In the genomic region with DNA sequence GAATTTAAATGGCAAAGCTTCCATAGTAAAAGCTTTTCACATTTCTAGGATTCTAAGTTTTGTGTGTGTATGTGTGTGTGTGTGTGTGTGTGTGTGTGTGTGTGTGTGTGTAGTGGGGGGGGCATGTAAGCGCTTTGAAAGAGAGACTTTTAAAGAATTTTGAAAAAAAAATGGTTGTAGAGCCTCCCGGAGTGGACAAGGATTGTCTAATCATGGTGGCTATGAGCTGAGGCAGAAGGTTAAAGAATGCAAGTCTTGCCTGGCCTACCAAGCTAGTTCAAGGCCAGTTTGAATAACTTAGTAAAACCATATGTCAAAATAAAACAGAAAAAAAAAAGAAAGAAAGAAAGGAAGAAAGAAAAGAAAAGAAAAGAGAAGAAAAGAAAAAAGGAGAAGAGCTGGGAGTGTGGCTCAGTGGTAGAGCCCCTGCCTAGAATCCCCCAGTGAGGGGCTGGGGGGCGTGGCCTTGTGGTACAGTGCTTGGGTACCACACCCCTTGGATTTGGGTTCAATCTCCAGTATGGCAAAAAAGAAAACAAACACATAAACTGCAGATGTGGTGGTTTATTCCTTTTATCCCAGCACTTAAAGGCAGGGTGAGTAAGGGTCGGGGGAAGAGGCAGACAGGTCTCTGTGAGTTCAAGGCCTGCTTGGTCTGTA, we compare ENCODE assay signal across 8 mouse cellular contexts. TPM values are rescaled to one million over a fixed set of nuclear protein-coding genes. Genes with fewer than 3 reads are reported as not detected.
A peak's percentile ranks its signal among the peaks of the same experiment; 100 is the strongest.
DNase-seq lines count a peak whose midpoint lies in the region; ATAC-seq and TF ChIP-seq lines count a peak whose summit lies in the region.

No protein-coding gene starts in this region.

- no peaks in the 10 kb centered on the region for H3K27me3 ChIP-seq in lung, embryonic 14.5 days (ENCODE audit: insufficient read depth, low read length)
- no peaks in the 10 kb centered on the region for H3K27me3 ChIP-seq in forebrain, embryonic 11.5 days (ENCODE audit: control insufficient read depth, insufficient read depth, low read length)
- no peaks in the 10 kb centered on the region for H3K27me3 ChIP-seq in intestine, embryonic 15.5 days (replicated peaks)
- no peaks in the 10 kb centered on the region for H3K27me3 ChIP-seq in neural tube, embryonic 13.5 days

- DNase-seq in lung, embryonic 14.5 days = no peak
- no peak for DNase-seq in lung, postnatal 36 days
- no peak for DNase-seq in forebrain, embryonic 11.5 days (ENCODE audit: low spot score)
- DNase-seq in left cerebral cortex, postnatal 25 days (ENCODE audit: low spot score in 2 of 2) = no peak
- DNase-seq in thymus, adult 18-20 months = no peak
- DNase-seq in T-cell, adult 2 months (ENCODE audit: low spot score) = no peak

- peak overlapping the region; percentile 59 for H3K4me3 ChIP-seq in lung, embryonic 14.5 days (ENCODE audit: low read depth, low read length)
- no peak overlapping the region for H3K4me3 ChIP-seq in forebrain, embryonic 11.5 days (ENCODE audit: low read depth, low read length)
- H3K4me3 ChIP-seq in intestine, embryonic 15.5 days (replicated peaks) = peak overlapping the region; percentile 51
- H3K4me3 ChIP-seq in neural tube, embryonic 13.5 days = peak overlapping the region; percentile 41

- peak overlapping the region; percentile 96 for H3K4me2 ChIP-seq in lung, embryonic 14.5 days
- H3K4me2 ChIP-seq in forebrain, embryonic 11.5 days (ENCODE audit: low read depth, low read length, severe bottlenecking) = peak overlapping the region; percentile 82
- peak overlapping the region; percentile 72 for H3K4me2 ChIP-seq in intestine, embryonic 15.5 days (replicated peaks)
- peak overlapping the region; percentile 63 for H3K4me2 ChIP-seq in neural tube, embryonic 13.5 days

- intact Hi-C loops in left cerebral cortex, postnatal 25 days (cut with DNase I) = no loop called here

- WGBS in lung, embryonic 14.5 days = 85% methylated on average over 4 of the region's 4 CpGs
- WGBS in forebrain, embryonic 11.5 days = 86% methylated on average over 4 of the region's 4 CpGs
- 82% methylated on average over 4 of the region's 4 CpGs for WGBS in intestine, embryonic 15.5 days
- WGBS in neural tube, embryonic 13.5 days = 90% methylated on average over 4 of the region's 4 CpGs

- peaks cover 32% of the 10 kb centered on the region for H3K36me3 ChIP-seq in lung, embryonic 14.5 days (ENCODE audit: insufficient read depth)
- no peaks in the 10 kb centered on the region for H3K36me3 ChIP-seq in forebrain, embryonic 11.5 days (ENCODE audit: control insufficient read depth, insufficient read depth, low read length)
- peaks cover 17% of the 10 kb centered on the region for H3K36me3 ChIP-seq in intestine, embryonic 15.5 days
- H3K36me3 ChIP-seq in neural tube, embryonic 13.5 days = peaks cover 5% of the 10 kb centered on the region; the same call in 1 of the 2 replicates

- H3K9me3 ChIP-seq in lung, embryonic 14.5 days (ENCODE audit: low read depth, low read length) = no peaks in the 10 kb centered on the region
- no peaks in the 10 kb centered on the region for H3K9me3 ChIP-seq in forebrain, embryonic 11.5 days (ENCODE audit: control insufficient read depth, low read length)
- H3K9me3 ChIP-seq in intestine, embryonic 15.5 days = no peaks in the 10 kb centered on the region
- no peaks in the 10 kb centered on the region for H3K9me3 ChIP-seq in neural tube, embryonic 13.5 days

- H3K9ac ChIP-seq in lung, embryonic 14.5 days = no peak overlapping the region
- no peak overlapping the region; the same call in 1 of the 2 replicates for H3K9ac ChIP-seq in forebrain, embryonic 11.5 days (ENCODE audit: low read length)
- H3K9ac ChIP-seq in intestine, embryonic 15.5 days = no peak overlapping the region; the same call in 1 of the 2 replicates
- H3K9ac ChIP-seq in neural tube, embryonic 13.5 days = no peak overlapping the region

- peaks cover 27% of the 10 kb centered on the region for H3K4me1 ChIP-seq in lung, embryonic 14.5 days (ENCODE audit: insufficient read depth)
- H3K4me1 ChIP-seq in forebrain, embryonic 11.5 days (replicated peaks; ENCODE audit: control insufficient read depth, insufficient read depth, low read length) = peaks cover 21% of the 10 kb centered on the region; the same call in 1 of the 2 replicates
- H3K4me1 ChIP-seq in intestine, embryonic 15.5 days (replicated peaks) = peaks cover 30% of the 10 kb centered on the region
- peaks cover 45% of the 10 kb centered on the region for H3K4me1 ChIP-seq in neural tube, embryonic 13.5 days (replicated peaks)

- ATAC-seq in lung, embryonic 14.5 days (ENCODE audit: insufficient read depth) = no peak
- ATAC-seq in forebrain, embryonic 11.5 days (replicated peaks; ENCODE audit: low FRiP score) = no peak
- no peak for ATAC-seq in intestine, embryonic 15.5 days
- ATAC-seq in neural tube, embryonic 13.5 days (ENCODE audit: low read depth) = no peak

- TF ChIP-seq CTCF in lung, embryonic 14.5 days (IDR thresholded peaks at IDR 0.05; ENCODE audit: low read depth) = no peak

- H3K27ac ChIP-seq in lung, embryonic 14.5 days (ENCODE audit: low read depth) = peak overlapping the region; percentile 99; the same call in 1 of the 2 replicates
- no peak overlapping the region for H3K27ac ChIP-seq in forebrain, embryonic 11.5 days (ENCODE audit: low read depth, low read length)
- H3K27ac ChIP-seq in intestine, embryonic 15.5 days = no peak overlapping the region
- no peak overlapping the region for H3K27ac ChIP-seq in neural tube, embryonic 13.5 days (replicated peaks)

RNA-seq across cellular contexts. Expression of a gene that starts 6.8 kb away (rescaled TPM):
- 33.1 and 38.0 TPM in 2 replicates for polyA plus RNA-seq in lung, embryonic 14.5 days (2014; fragmentation: Nextera tagmentation; extraction: Ambion mirVana)
- polyA plus RNA-seq in forebrain, embryonic 11.5 days (2014; fragmentation: Nextera tagmentation; extraction: Ambion mirVana) = 8.6 and 10.4 TPM in 2 replicates
- polyA plus RNA-seq in intestine, embryonic 15.5 days (2015; fragmentation: Nextera tagmentation; extraction: Ambion mirVana) = 66.7 and 71.4 TPM in 2 replicates
- 4.3 and 5.2 TPM in 2 replicates for polyA plus RNA-seq in neural tube, embryonic 13.5 days (2015; fragmentation: Nextera tagmentation; extraction: Ambion mirVana)
- total RNA-seq in left cerebral cortex, postnatal 25 days (2021) = 1 to 10 TPM; 5.3 to 8.5 TPM

RNA-seq across cellular contexts. Expression of a gene that starts 18.4 kb away (rescaled TPM):
- 0.11 and 0.18 TPM in 2 replicates for polyA plus RNA-seq in lung, embryonic 14.5 days (2014; fragmentation: Nextera tagmentation; extraction: Ambion mirVana)
- polyA plus RNA-seq in forebrain, embryonic 11.5 days (2014; fragmentation: Nextera tagmentation; extraction: Ambion mirVana) = 0.39 TPM in 1 of 2 replicates, not detected in the other
- 0.40 and 0.42 TPM in 2 replicates for polyA plus RNA-seq in intestine, embryonic 15.5 days (2015; fragmentation: Nextera tagmentation; extraction: Ambion mirVana)
- polyA plus RNA-seq in neural tube, embryonic 13.5 days (2015; fragmentation: Nextera tagmentation; extraction: Ambion mirVana) = 1.2 and 1.6 TPM in 2 replicates
- total RNA-seq in left cerebral cortex, postnatal 25 days (2021) = 1 to 10 TPM; 4.1 to 5.5 TPM

RNA-seq across cellular contexts. Expression of a gene that starts 27.7 kb away (rescaled TPM):
- polyA plus RNA-seq in lung, embryonic 14.5 days (2014; fragmentation: Nextera tagmentation; extraction: Ambion mirVana) = 103 and 117 TPM in 2 replicates
- 123 and 132 TPM in 2 replicates for polyA plus RNA-seq in forebrain, embryonic 11.5 days (2014; fragmentation: Nextera tagmentation; extraction: Ambion mirVana)
- polyA plus RNA-seq in intestine, embryonic 15.5 days (2015; fragmentation: Nextera tagmentation; extraction: Ambion mirVana) = 81.5 and 89.5 TPM in 2 replicates
- 116 and 127 TPM in 2 replicates for polyA plus RNA-seq in neural tube, embryonic 13.5 days (2015; fragmentation: Nextera tagmentation; extraction: Ambion mirVana)
- 100 to 1,000 TPM; 167 to 169 TPM for total RNA-seq in left cerebral cortex, postnatal 25 days (2021)
